Mouse (Mus musculus) intestine, embryonic 14.5 days (tissue): ENCODE measurements around the gene A130010J15Rik. TPM values are rescaled to one million over a fixed set of nuclear protein-coding genes. Genes with fewer than 3 reads are reported as not detected.

ENCODE experiments used
- ATAC-seq: fragments of 200-750 bp; cut with Nextera tagmentation; replicated peaks from 2 replicates; pipeline ENCODE4 v1.8.0; 2017; ENCODE audit warnings: low read depth, moderate number of reproducible peaks, moderate TSS enrichment, moderate library complexity; ENCODE audit not compliant: low FRiP score, low TSS enrichment
- DNase-seq: peaks from one replicate; pipeline ENCODE4 v3.0.0-alpha.2; 2018; ENCODE audit warnings: low spot score
- H3K27ac ChIP-seq: fragments of 300-500 bp; sonication (generic); 2 replicates; pipeline ENCODE4 v1.5.1; 2014; ENCODE audit warnings: low read depth, mild to moderate bottlenecking, control low read depth
- H3K27me3 ChIP-seq: fragments of 300-500 bp; sonication (generic); replicated peaks from 2 replicates; pipeline ENCODE4 v1.6.1; 2014; ENCODE audit warnings: low read length, control low read depth; ENCODE audit not compliant: control insufficient read depth, insufficient read depth
- H3K36me3 ChIP-seq: fragments of 300-500 bp; sonication (generic); 2 replicates; pipeline ENCODE4 v1.6.1; 2014; ENCODE audit warnings: low read length, control low read depth; ENCODE audit not compliant: control insufficient read depth, insufficient read depth
- H3K4me1 ChIP-seq: fragments of 300-500 bp; sonication (generic); replicated peaks from 2 replicates; pipeline ENCODE4 v1.6.1; 2014; ENCODE audit warnings: low read length, control low read depth, mixed read lengths; ENCODE audit not compliant: control insufficient read depth, insufficient read depth
- H3K4me2 ChIP-seq: fragments of 300-500 bp; sonication (generic); 2 replicates; pipeline ENCODE4 v1.6.1; 2014; ENCODE audit warnings: low read length
- H3K4me3 ChIP-seq: fragments of 300-500 bp; sonication (generic); 2 replicates; pipeline ENCODE4 v1.5.1; 2014; ENCODE audit warnings: low read depth, low read length, control low read depth, mixed read lengths
- H3K9ac ChIP-seq: fragments of 300-500 bp; sonication (generic); 2 replicates; pipeline ENCODE4 v1.6.1; 2014; ENCODE audit warnings: mild to moderate bottlenecking, low read length
- H3K9me3 ChIP-seq: fragments of 300-500 bp; sonication (generic); 2 replicates; pipeline ENCODE4 v1.6.1; 2016; ENCODE audit warnings: low read length, control low read depth; ENCODE audit not compliant: control insufficient read depth
- WGBS: fragments of 180-500 bp; shearing (Covaris S2); extraction: QIAGEN DNeasy Blood & Tissue Kit; methylation state at CpG from one replicate; pipeline ENCODE4 v1.1.7; 2014; 5-methylcytosine and 5-hydroxymethylcytosine counted together
- polyA plus RNA-seq: library from polyadenylated mRNA; unstranded; fragments of >200 nt; fragmentation: Nextera tagmentation; extraction: Ambion mirVana; gene quantifications from 2 replicates; pipeline ENCODE4 v1.2.1, GENCODE M21; 2014

The A130010J15Rik gene
- polyA plus RNA-seq, 1 experiment from 2014 or later = 17.1 TPM

GRCm38 (mm10) chr1:193225531-193225930, 57.7 kb downstream of the A130010J15Rik start:
- 28% methylated on average over 3 of the region's 3 CpGs for WGBS
- no peaks in the 10 kb centered on the region for H3K36me3 ChIP-seq
- H3K9ac ChIP-seq = no peak overlapping the region
- H3K27ac ChIP-seq = no peak overlapping the region
- H3K27me3 ChIP-seq = no peaks in the 10 kb centered on the region
- DNase-seq = no peak
- no peak overlapping the region for H3K4me3 ChIP-seq
- peaks cover 9% of the 10 kb centered on the region; the same call in 1 of the 2 replicates for H3K4me1 ChIP-seq
- no peak overlapping the region for H3K4me2 ChIP-seq
- H3K9me3 ChIP-seq = no peaks in the 10 kb centered on the region
- no peak for ATAC-seq

GRCm38 (mm10) chr1:193226114-193226513, 58.3 kb downstream of the A130010J15Rik start:
- H3K36me3 ChIP-seq = no peaks in the 10 kb centered on the region
- peaks cover 13% of the 10 kb centered on the region; the same call in 1 of the 2 replicates for H3K4me1 ChIP-seq
- ATAC-seq = no peak
- no peak overlapping the region for H3K4me2 ChIP-seq
- no peaks in the 10 kb centered on the region for H3K27me3 ChIP-seq
- H3K27ac ChIP-seq = no peak overlapping the region
- DNase-seq = no peak
- WGBS = 88% methylated on average over 4 of the region's 4 CpGs
- no peak overlapping the region for H3K4me3 ChIP-seq
- no peak overlapping the region for H3K9ac ChIP-seq
- H3K9me3 ChIP-seq = no peaks in the 10 kb centered on the region

GRCm38 (mm10) chr1:193226724-193227522, 59.1 kb downstream of the A130010J15Rik start:
- H3K4me2 ChIP-seq = no peak overlapping the region
- H3K36me3 ChIP-seq = no peaks in the 10 kb centered on the region
- WGBS = 39% methylated on average over 7 of the region's 7 CpGs
- DNase-seq (no peak), ATAC-seq (no peak)
- no peak overlapping the region for H3K27ac ChIP-seq
- H3K9me3 ChIP-seq = no peaks in the 10 kb centered on the region
- H3K4me1 ChIP-seq = peaks cover 13% of the 10 kb centered on the region; the same call in 1 of the 2 replicates
- H3K9ac ChIP-seq = no peak overlapping the region
- no peaks in the 10 kb centered on the region for H3K27me3 ChIP-seq
- H3K4me3 ChIP-seq = no peak overlapping the region

Other genes with a start within 250 kb of the A130010J15Rik start
- 3.3 and 4.2 TPM in 2 replicates for gene Syt14, start 132.3 kb upstream of the A130010J15Rik start, polyA plus RNA-seq
- 11.2 and 12.1 TPM in 2 replicates for gene Diexf, start 37.8 kb upstream of the A130010J15Rik start, polyA plus RNA-seq
- gene Irf6, start 14.9 kb upstream of the A130010J15Rik start, polyA plus RNA-seq = 69.1 and 71.5 TPM in 2 replicates
- gene Traf3ip3, start 33.7 kb downstream of the A130010J15Rik start, polyA plus RNA-seq = 3.5 and 3.8 TPM in 2 replicates
- gene Lamb3, start 39.7 kb downstream of the A130010J15Rik start, polyA plus RNA-seq = 3.4 and 4.0 TPM in 2 replicates
- 0.36 and 0.87 TPM in 2 replicates for gene Hsd11b1, start 96.0 kb downstream of the A130010J15Rik start, polyA plus RNA-seq
- gene G0s2, start 105.2 kb downstream of the A130010J15Rik start, polyA plus RNA-seq = 23.3 and 24.3 TPM in 2 replicates
- 9.5 and 10.7 TPM in 2 replicates for gene Camk1g, start 202.3 kb downstream of the A130010J15Rik start, polyA plus RNA-seq